Mouse (Mus musculus) frontal cortex, postnatal 36 days (tissue): ENCODE measurements around the gene Fancg.

Source experiments
- DNase-seq, 2 experiments: peaks; one replicate each; pipeline ENCODE4 v3.0.0; 2022; ENCODE audit warnings: low spot score in 2 of 2

The Fancg gene

DNA sequence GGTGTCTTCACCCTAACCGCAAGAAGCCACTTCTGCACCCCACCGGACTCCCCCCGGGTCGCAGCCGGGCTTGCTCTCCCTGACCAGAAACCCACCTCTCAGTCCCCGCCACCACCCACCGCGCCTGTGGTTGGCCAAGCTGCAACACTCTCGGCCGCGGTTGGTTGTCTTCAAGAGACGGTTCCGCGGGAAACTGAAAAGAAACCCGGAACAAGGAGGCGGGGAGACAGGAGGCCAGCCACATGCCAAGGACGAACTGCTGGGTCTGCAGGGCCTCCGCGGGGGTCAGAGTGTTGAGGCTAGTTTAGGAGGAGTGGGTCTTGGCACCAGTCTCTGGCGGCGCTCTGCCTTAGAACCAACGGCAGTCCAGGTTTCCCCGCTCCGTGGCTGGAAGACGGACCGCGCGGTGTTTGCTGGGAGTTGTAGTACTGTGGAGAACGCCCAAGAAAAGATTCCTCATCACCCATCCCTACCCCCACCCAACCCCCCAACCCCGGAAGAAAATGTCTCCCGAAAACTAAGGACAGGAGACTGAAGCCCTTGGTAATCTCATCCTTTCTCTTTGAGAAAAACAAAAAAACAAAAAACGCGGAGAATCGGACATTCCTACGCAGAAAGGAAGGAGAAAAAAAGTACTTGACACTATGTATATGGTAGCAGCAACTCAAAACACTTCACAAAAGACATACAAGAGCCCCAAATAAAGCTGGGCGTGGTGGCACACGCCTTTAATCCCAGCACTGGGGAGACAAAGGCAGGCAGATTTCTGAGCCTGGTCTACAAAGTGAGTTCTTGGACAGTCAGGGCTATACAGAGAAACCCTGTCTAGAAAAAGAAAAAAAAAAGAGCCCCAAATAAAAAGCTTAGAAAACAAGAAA, at the start of gene Fancg:
TSS of gene Fancg (minus strand) at position 346 of the 878 bp plus-strand sequence.
- DNase-seq, result peak; percentile 85 to 88

DNA sequence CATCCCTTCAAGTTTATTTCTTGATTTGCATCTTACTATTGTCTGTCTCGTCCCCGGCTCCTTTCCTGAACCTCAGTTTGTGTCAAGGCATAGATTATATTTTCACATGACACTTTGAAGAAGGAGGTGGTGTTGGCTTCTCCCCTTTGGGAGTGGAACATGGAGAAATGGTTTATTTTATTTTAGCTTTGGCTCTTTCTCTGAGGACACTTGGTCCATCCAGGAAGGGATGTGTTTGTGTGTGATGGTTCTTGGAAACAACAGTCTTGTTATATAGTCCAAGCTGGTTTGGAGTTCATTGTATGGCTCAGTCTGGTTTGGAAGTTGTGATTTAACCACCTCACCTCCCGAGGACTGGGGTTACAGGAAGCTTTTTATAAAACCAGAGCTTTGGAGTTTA, 49.4 kb upstream of the Fancg start:
- DNase-seq, result no peak

GRCm38 (mm10) chr4:43058753-43059654, 48.7 kb upstream of the Fancg start, which contains the start of gene Unc13b:
Unc13b (plus strand) TSS chr4:43058953.
- DNase-seq, result peak; percentile 83 to 86

GRCm38 (mm10) chr4:43058392-43058752, 48.1 kb upstream of the Fancg start:
- DNase-seq, result no peak

- no peak for DNase-seq
These were observed 47.3 kb upstream of the Fancg start for GRCm38 (mm10) chr4:43057654-43058053.

GRCm38 (mm10) chr4:43052627-43053026, 42.3 kb upstream of the Fancg start:
- DNase-seq, result peak in 1 of 2 experiments; percentile 47

DNA sequence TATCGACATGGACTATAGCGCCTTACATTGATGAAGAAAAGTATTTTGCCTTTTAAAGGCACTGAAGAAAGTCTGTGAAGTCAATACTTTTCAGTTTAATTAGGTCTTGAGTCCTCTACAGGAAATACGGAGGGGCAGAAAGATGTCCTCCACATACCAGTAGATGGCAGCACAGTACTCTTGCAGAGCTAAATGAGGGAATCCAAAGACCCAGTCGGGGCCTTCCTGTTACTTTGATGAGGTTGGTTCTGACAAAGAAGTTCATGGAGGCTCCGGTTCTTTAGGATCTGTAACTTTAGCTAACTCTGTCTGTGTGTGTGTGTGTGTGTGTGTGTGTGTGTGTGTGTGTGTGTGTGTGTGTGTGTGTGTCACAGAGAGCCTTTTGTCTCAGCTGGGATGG, 36.9 kb upstream of the Fancg start:
- peak in 1 of 2 experiments; percentile 83 for DNase-seq

DNA sequence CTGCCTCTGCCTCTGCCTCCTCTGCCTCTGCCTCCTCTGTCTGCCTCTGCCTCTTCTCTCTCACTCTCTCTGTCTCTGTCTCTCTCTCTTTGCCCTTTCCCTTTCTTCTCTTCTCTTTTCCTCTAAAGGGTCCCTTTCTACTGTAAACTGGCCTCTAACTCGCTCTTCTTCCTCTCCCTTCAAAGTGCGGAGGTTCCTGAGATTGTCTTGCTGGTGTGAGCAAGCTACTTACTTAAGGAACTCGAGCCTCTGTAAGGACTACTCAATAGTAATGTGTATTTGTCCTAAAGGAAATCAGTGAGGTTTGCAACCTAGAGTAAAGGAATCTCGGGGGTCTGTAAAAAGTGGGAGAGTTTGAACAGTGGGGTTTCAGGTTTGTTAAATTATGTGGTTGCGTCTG, 36.3 kb upstream of the Fancg start:
- no peak for DNase-seq

GRCm38 (mm10) chr4:43045659-43046302, 35.5 kb upstream of the Fancg start, which contains the start of gene Fam214b:
Fam214b (minus strand) TSS chr4:43046220.
- peak; percentile 91 to 94 for DNase-seq

GRCm38 (mm10) chr4:43045285-43045658, 35.0 kb upstream of the Fancg start:
- DNase-seq, result no peak

DNA sequence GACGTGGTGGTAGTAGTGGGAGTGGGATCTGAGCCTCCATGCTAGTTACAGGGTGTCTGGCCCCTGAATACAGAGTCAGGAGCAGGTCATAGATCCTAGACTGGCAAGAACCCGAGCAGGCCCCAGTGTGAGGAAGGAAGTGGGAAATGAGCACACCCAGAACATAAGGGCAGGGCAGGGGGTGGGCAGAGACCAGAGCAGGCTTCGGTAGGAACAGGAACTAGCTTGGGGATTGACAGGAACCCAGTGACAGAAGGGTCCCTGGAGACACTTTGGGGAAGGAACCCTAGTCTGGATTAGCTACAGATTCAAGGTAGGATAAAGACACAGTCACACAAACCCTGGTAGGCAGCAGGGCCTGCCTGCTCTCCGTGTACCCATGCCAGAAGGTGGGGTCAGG, 34.4 kb upstream of the Fancg start:
- DNase-seq, result no peak

- DNase-seq, result peak; percentile 59 to 62
These were observed 33.5 kb upstream of the Fancg start for GRCm38 (mm10) chr4:43043644-43044357.

- DNase-seq, result no peak
These were observed 30.7 kb upstream of the Fancg start for GRCm38 (mm10) chr4:43040881-43041547.

DNA sequence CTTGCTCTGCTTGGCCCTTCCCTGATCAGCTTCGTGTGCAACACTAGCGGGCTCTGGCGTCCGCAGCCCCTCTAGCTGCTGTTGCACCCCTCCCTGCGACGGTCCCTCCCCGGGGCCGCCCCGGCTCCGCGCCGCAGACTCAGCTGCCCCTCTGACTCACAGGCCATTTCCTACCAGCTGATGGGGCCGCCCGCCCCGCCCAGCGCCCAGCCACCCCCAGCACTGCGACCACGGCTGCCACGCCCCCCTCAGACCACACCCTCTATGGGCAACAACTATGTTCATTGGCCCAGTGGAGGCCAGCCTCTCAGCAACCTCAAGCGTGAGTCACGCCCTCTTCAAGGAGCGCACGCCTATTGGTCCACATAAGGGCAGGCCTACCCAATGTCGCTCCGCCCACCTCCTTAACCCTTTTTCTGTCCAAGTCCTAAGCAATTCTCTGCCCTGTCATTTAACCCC, 29.8 kb upstream of the Fancg start:
- peak; percentile 89 to 95 for DNase-seq

GRCm38 (mm10) chr4:43039609-43040008, 29.3 kb upstream of the Fancg start:
- DNase-seq, result no peak

GRCm38 (mm10) chr4:43038567-43039495, 28.5 kb upstream of the Fancg start:
- peak in 1 of 2 experiments; percentile 67 for DNase-seq

- no peak for DNase-seq
These were observed 27.7 kb upstream of the Fancg start for GRCm38 (mm10) chr4:43037860-43038566.

DNA sequence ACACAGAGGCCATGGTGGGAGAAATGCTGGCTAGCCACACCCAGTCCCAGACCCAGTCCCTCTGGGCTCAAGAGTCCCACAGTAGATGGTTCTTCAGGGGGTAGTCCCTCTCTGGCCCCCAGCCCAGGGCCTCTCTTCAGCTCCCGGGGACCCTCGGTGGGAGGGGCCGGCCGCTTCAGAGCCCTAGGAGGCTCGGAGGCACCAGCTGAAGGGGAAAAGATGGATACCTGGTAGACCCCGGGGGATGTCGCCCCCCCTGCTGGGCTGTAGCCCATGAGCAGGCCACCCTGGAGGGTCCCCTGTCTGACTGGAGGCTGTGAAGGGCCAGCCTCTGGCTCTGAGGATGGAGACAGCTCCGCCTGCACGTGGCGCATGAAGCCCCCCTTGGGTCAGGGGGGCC, 26.1 kb upstream of the Fancg start:
- DNase-seq, result no peak

DNA sequence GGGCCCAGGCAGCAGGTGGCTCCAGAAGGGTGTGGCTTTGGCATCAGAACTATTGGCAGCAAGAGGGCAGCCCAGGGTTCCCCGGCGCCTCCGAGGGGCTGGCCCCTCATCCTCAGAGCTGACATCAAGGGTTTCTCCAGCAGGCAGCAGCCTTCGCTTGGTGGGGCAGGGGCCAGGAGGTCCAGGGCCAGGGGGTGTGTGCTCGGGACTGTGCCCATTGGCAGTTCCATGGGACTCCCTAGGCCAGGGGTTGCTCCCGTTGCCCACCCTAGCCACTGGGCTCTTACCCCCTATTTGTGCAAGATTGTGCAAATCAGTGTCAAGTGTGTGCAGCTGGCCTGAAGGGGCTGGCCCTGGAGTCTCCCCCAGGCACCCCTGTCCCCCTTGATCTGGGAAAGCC, 25.5 kb upstream of the Fancg start:
- no peak for DNase-seq
